Mouse (Mus musculus) limb, embryonic 11.5 days (tissue): ENCODE results near the gene Smtn. TPM values are rescaled to one million over a fixed set of nuclear protein-coding genes. Genes with fewer than 3 reads are reported as not detected.

Experiments used
- ATAC-seq: fragments of 200-750 bp; cut with Nextera tagmentation; 2 replicates; pipeline ENCODE4 v1.8.0; 2017; ENCODE audit warnings: low read depth; ENCODE audit not compliant: insufficient number of reproducible peaks, low FRiP score, low TSS enrichment
- DNase-seq: peaks from one replicate; pipeline ENCODE4 v3.0.0-alpha.2; 2015; ENCODE audit warnings: low spot score
- H3K27ac ChIP-seq: fragments of 300-500 bp; sonication (generic); replicated peaks from 2 replicates; pipeline ENCODE4 v1.5.1; 2014; ENCODE audit warnings: low read depth, mild to moderate bottlenecking, low read length
- H3K27me3 ChIP-seq: fragments of 300-500 bp; sonication (generic); 2 replicates; pipeline ENCODE4 v1.6.1; 2014; ENCODE audit warnings: mild to moderate bottlenecking, low read length, mixed read lengths; ENCODE audit not compliant: control insufficient read depth, insufficient read depth
- H3K36me3 ChIP-seq: fragments of 300-500 bp; sonication (generic); 2 replicates; pipeline ENCODE4 v1.6.1; 2014; ENCODE audit warnings: mild to moderate bottlenecking, low read length, moderate library complexity, mixed read lengths; ENCODE audit not compliant: control insufficient read depth, insufficient read depth
- H3K4me1 ChIP-seq: fragments of 300-500 bp; sonication (generic); 2 replicates; pipeline ENCODE4 v1.6.1; 2014; ENCODE audit warnings: low read length, mixed read lengths; ENCODE audit not compliant: control insufficient read depth, insufficient read depth
- H3K4me2 ChIP-seq: fragments of 300-500 bp; sonication (generic); 2 replicates; pipeline ENCODE4 v1.6.1; 2014; ENCODE audit warnings: low read depth, mild to moderate bottlenecking, moderate library complexity; ENCODE audit not compliant: severe bottlenecking
- H3K4me3 ChIP-seq: fragments of 300-500 bp; sonication (generic); 2 replicates; pipeline ENCODE4 v1.5.1; 2014; ENCODE audit warnings: low read depth, low read length
- H3K9ac ChIP-seq: fragments of 300-500 bp; sonication (generic); 2 replicates; pipeline ENCODE4 v1.6.1; 2014; ENCODE audit warnings: mild to moderate bottlenecking, low read length
- H3K9me3 ChIP-seq: fragments of 300-500 bp; sonication (generic); 2 replicates; pipeline ENCODE4 v1.6.1; 2016; ENCODE audit warnings: low read length; ENCODE audit not compliant: control insufficient read depth
- WGBS: fragments of 180-500 bp; shearing (Covaris S2); extraction: QIAGEN DNeasy Blood & Tissue Kit; methylation state at CpG from one replicate; pipeline ENCODE4 v1.1.7; 2014; 5-methylcytosine and 5-hydroxymethylcytosine counted together
- polyA plus RNA-seq: library from polyadenylated mRNA; unstranded; fragments of >200 nt; fragmentation: Nextera tagmentation; extraction: Ambion mirVana; gene quantifications from 2 replicates; pipeline ENCODE4 v1.2.1, GENCODE M21; 2014

Gene Smtn
- polyA plus RNA-seq, 1 experiment from 2014 or later, result 38.8 TPM

- no peak for DNase-seq
- no peak for ATAC-seq
- H3K9me3 ChIP-seq, result no peaks in the 10 kb centered on the region
Measured at GRCm38 (mm10) chr11:3563853-3564252, 23.4 kb upstream of the Smtn start.

GRCm38 (mm10) chr11:3560202-3560601 lies 19.8 kb upstream of the Smtn start:
- no peak overlapping the region for H3K9ac ChIP-seq
- H3K4me3 ChIP-seq, result no peak overlapping the region
- H3K36me3 ChIP-seq, result no peaks in the 10 kb centered on the region
- WGBS, result 85% methylated on average over 5 of the region's 5 CpGs
- H3K27ac ChIP-seq, result no peak overlapping the region
- no peak for DNase-seq
- H3K9me3 ChIP-seq, result no peaks in the 10 kb centered on the region
- ATAC-seq, result no peak
- H3K4me2 ChIP-seq, result no peak overlapping the region
- H3K4me1 ChIP-seq, result no peaks in the 10 kb centered on the region
- H3K27me3 ChIP-seq, result no peaks in the 10 kb centered on the region

More at GRCm38 (mm10) chr11:3563853-3564252, 23.4 kb upstream of the Smtn start:
- Histone ChIP-seq H3K27ac (no peak overlapping the region), H3K27me3 (no peaks in the 10 kb centered on the region), H3K4me3 (no peak overlapping the region), H3K36me3 (no peaks in the 10 kb centered on the region), H3K9ac (no peak overlapping the region), H3K4me2 (no peak overlapping the region), H3K4me1 (no peaks in the 10 kb centered on the region)
- 94% methylated on average over 6 of the region's 6 CpGs for WGBS

- H3K36me3 ChIP-seq, result no peaks in the 10 kb centered on the region
- ATAC-seq, result no peak
- H3K9ac ChIP-seq, result no peak overlapping the region
- no peak overlapping the region for H3K4me2 ChIP-seq
- 72% methylated on average over 3 of the region's 3 CpGs for WGBS
- no peak overlapping the region for H3K27ac ChIP-seq
- H3K9me3 ChIP-seq, result no peaks in the 10 kb centered on the region
- H3K4me1 ChIP-seq, result no peaks in the 10 kb centered on the region
- no peaks in the 10 kb centered on the region for H3K27me3 ChIP-seq
- H3K4me3 ChIP-seq, result no peak overlapping the region
- DNase-seq, result no peak
Measured at GRCm38 (mm10) chr11:3557852-3558251, 17.4 kb upstream of the Smtn start.

- ATAC-seq (no peak), DNase-seq (no peak)
- no peak overlapping the region for H3K9ac ChIP-seq
- H3K36me3 ChIP-seq, result no peaks in the 10 kb centered on the region
- H3K4me2 ChIP-seq, result no peak overlapping the region
- no peaks in the 10 kb centered on the region for H3K27me3 ChIP-seq
- 87% methylated on average over 4 of the region's 4 CpGs for WGBS
- H3K9me3 ChIP-seq, result no peaks in the 10 kb centered on the region
- no peaks in the 10 kb centered on the region for H3K4me1 ChIP-seq
- H3K27ac ChIP-seq, result no peak overlapping the region
- H3K4me3 ChIP-seq, result no peak overlapping the region
Measured at GRCm38 (mm10) chr11:3554976-3555375, 14.6 kb upstream of the Smtn start.

GRCm38 (mm10) chr11:3549791-3550190 lies 9.4 kb upstream of the Smtn start:
- no peak for ATAC-seq
- WGBS, result 89% methylated on average over 5 of the region's 5 CpGs
- H3K9me3 ChIP-seq, result no peaks in the 10 kb centered on the region; the same call in 1 of the 2 replicates

GRCm38 (mm10) chr11:3548564-3549295 lies 8.3 kb upstream of the Smtn start:
- Histone ChIP-seq H3K27me3 (no peaks in the 10 kb centered on the region), H3K9me3 (no peaks in the 10 kb centered on the region; the same call in 1 of the 2 replicates), H3K36me3 (no peaks in the 10 kb centered on the region), H3K27ac (no peak overlapping the region), H3K9ac (no peak overlapping the region), H3K4me2 (no peak overlapping the region), H3K4me1 (no peaks in the 10 kb centered on the region), H3K4me3 (no peak overlapping the region)
- DNase-seq (no peak), ATAC-seq (no peak)
- WGBS, result 67% methylated on average over 3 of the region's 3 CpGs

More at GRCm38 (mm10) chr11:3549791-3550190, 9.4 kb upstream of the Smtn start:
- no peak overlapping the region for H3K9ac ChIP-seq
- H3K27ac ChIP-seq, result no peak overlapping the region
- no peak overlapping the region for H3K4me2 ChIP-seq
- no peaks in the 10 kb centered on the region for H3K27me3 ChIP-seq
- no peak for DNase-seq
- H3K4me3 ChIP-seq, result no peak overlapping the region
- H3K36me3 ChIP-seq, result no peaks in the 10 kb centered on the region
- H3K4me1 ChIP-seq, result no peaks in the 10 kb centered on the region

GRCm38 (mm10) chr11:3547969-3548368 lies 7.6 kb upstream of the Smtn start:
- WGBS, result 52% methylated on average over 6 of the region's 6 CpGs
- DNase-seq, result no peak
- Histone ChIP-seq H3K4me1 (no peaks in the 10 kb centered on the region), H3K9me3 (no peaks in the 10 kb centered on the region; the same call in 1 of the 2 replicates), H3K4me3 (no peak overlapping the region), H3K36me3 (no peaks in the 10 kb centered on the region), H3K4me2 (no peak overlapping the region), H3K9ac (no peak overlapping the region), H3K27ac (no peak overlapping the region), H3K27me3 (no peaks in the 10 kb centered on the region)
- no peak for ATAC-seq

GRCm38 (mm10) chr11:3547047-3547446 lies 6.6 kb upstream of the Smtn start:
- Histone ChIP-seq H3K9me3 (no peaks in the 10 kb centered on the region; the same call in 1 of the 2 replicates), H3K4me1 (no peaks in the 10 kb centered on the region), H3K4me2 (no peak overlapping the region), H3K27me3 (no peaks in the 10 kb centered on the region), H3K4me3 (no peak overlapping the region), H3K36me3 (no peaks in the 10 kb centered on the region), H3K27ac (no peak overlapping the region), H3K9ac (no peak overlapping the region)
- 89% methylated on average over 2 of the region's 2 CpGs for WGBS
- ATAC-seq, result no peak
- no peak for DNase-seq

- H3K36me3 ChIP-seq, result no peaks in the 10 kb centered on the region
- 31% methylated on average over 1 of the region's 1 CpGs for WGBS
Measured at GRCm38 (mm10) chr11:3546242-3546562, 5.8 kb upstream of the Smtn start.

More at GRCm38 (mm10) chr11:3546242-3546562, 5.8 kb upstream of the Smtn start:
- Histone ChIP-seq H3K9me3 (no peaks in the 10 kb centered on the region; the same call in 1 of the 2 replicates), H3K9ac (no peak overlapping the region), H3K27me3 (no peaks in the 10 kb centered on the region), H3K4me3 (no peak overlapping the region), H3K4me1 (no peaks in the 10 kb centered on the region), H3K27ac (no peak overlapping the region), H3K4me2 (no peak overlapping the region)
- ATAC-seq (no peak), DNase-seq (no peak)
